Mouse (Mus musculus) lung, postnatal 4 days (tissue): ENCODE data around the gene Ptprg.

Experiments used
- DNase-seq, 2 experiments: peaks; one replicate each; pipeline ENCODE4 v3.0.0; 2021

Gene Ptprg

GRCm38 (mm10) chr14:12112548-12113011 is 559.2 kb downstream of the Ptprg start:
- peak in 1 of 2 experiments; percentile 30 for DNase-seq

GRCm38 (mm10) chr14:12113326-12113725 is 560.0 kb downstream of the Ptprg start:
- DNase-seq: no peak

GRCm38 (mm10) chr14:12114016-12114415 is 560.7 kb downstream of the Ptprg start:
- no peak for DNase-seq

- DNase-seq: no peak
These were observed 565.9 kb downstream of the Ptprg start for GRCm38 (mm10) chr14:12119260-12119659.

- DNase-seq: no peak
These were observed 568.6 kb downstream of the Ptprg start for GRCm38 (mm10) chr14:12121906-12122305.

GRCm38 (mm10) chr14:12124682-12125081 is 571.4 kb downstream of the Ptprg start:
- DNase-seq: no peak

GRCm38 (mm10) chr14:12127951-12128350 is 574.6 kb downstream of the Ptprg start:
- no peak for DNase-seq

- peak; percentile 52 to 64 for DNase-seq
These were observed 578.8 kb downstream of the Ptprg start for GRCm38 (mm10) chr14:12132046-12132615.

- no peak for DNase-seq
These were observed 579.8 kb downstream of the Ptprg start for GRCm38 (mm10) chr14:12133163-12133562.

GRCm38 (mm10) chr14:12134504-12134903 is 581.2 kb downstream of the Ptprg start:
- peak in 1 of 2 experiments; percentile 19 for DNase-seq

- no peak for DNase-seq
These were observed 583.2 kb downstream of the Ptprg start for GRCm38 (mm10) chr14:12136536-12136935.

- peak in 1 of 2 experiments; percentile 31 for DNase-seq
These were observed 586.5 kb downstream of the Ptprg start for GRCm38 (mm10) chr14:12139643-12140481.

- DNase-seq: no peak
These were observed 590.7 kb downstream of the Ptprg start for GRCm38 (mm10) chr14:12143941-12144485.

GRCm38 (mm10) chr14:12145919-12146318 is 592.6 kb downstream of the Ptprg start:
- DNase-seq: no peak

- no peak for DNase-seq
These were observed 596.2 kb downstream of the Ptprg start for GRCm38 (mm10) chr14:12149529-12149928.

GRCm38 (mm10) chr14:12151927-12152326 is 598.6 kb downstream of the Ptprg start:
- DNase-seq: peak in 1 of 2 experiments; percentile 54

GRCm38 (mm10) chr14:12152748-12153147 is 599.4 kb downstream of the Ptprg start:
- no peak for DNase-seq

GRCm38 (mm10) chr14:12153599-12153998 is 600.3 kb downstream of the Ptprg start:
- no peak for DNase-seq

- no peak for DNase-seq
These were observed 608.5 kb downstream of the Ptprg start for GRCm38 (mm10) chr14:12161738-12162310.

GRCm38 (mm10) chr14:12162331-12162854 is 609.1 kb downstream of the Ptprg start:
- DNase-seq: no peak

GRCm38 (mm10) chr14:12163196-12163595 is 609.9 kb downstream of the Ptprg start:
- DNase-seq: no peak

- DNase-seq: no peak
These were observed 613.9 kb downstream of the Ptprg start for GRCm38 (mm10) chr14:12167215-12167614.

- no peak for DNase-seq
These were observed 614.3 kb downstream of the Ptprg start for GRCm38 (mm10) chr14:12167651-12168050.
